Comparison of ENCODE assay signal across 14 mouse cellular contexts in genomic region chr14:79097181-79097580, GRCm38 (mm10).
A peak's percentile ranks its signal among the peaks of the same experiment; 100 is the strongest.
DNase-seq lines count a peak whose midpoint lies in the region.
"Had no signal": no experiment of that assay in that cellular context is flagged by ENCODE, and none has a peak within 500 bp of the region (broad histone marks: within the 10 kb centered on the region; RNA-seq: fewer than 3 reads in every experiment).

No protein-coding gene starts in this region.

- intact Hi-C loops in left cerebral cortex, postnatal 36 days (cut with DNase I): no loop called here

- peak; percentile 23 for DNase-seq in layer of hippocampus, adult 11-12 months (ENCODE audit: low spot score)
- DNase-seq in layer of hippocampus, adult 9-10 months (ENCODE audit: low spot score): no peak
- DNase-seq in left cerebral cortex, adult 18-20 months (ENCODE audit: low spot score in 2 of 2): peak; percentile 37 to 47
- DNase-seq in left cerebral cortex, postnatal 36 days (ENCODE audit: low spot score in 2 of 2): no peak
- DNase-seq in right cerebral cortex, adult 2 months (ENCODE audit: low spot score in 2 of 2): peak; percentile 22 to 40
- no peak for DNase-seq in right cerebral cortex, postnatal 10 days (ENCODE audit: low spot score in 2 of 2)
- DNase-seq in urinary bladder, postnatal 4 days (ENCODE audit: low spot score in 2 of 2): no peak
- DNase-seq: adrenal gland, adult 8-10 months; adrenal gland, postnatal 36 days; cerebellum, adult 11 months; cerebellum, adult 8-10 months; cerebellum, postnatal 25 days; gastrocnemius, adult 2 months; gastrocnemius, postnatal 25 days had no signal

Comparison
In these comparisons a context has a peak if more than half of its experiments do, and no peak if none do; other contexts are left out.
1. DNase-seq: peak in layer of hippocampus, adult 11-12 months (single experiment), left cerebral cortex, adult 18-20 months (2 of 2) and right cerebral cortex, adult 2 months (2 of 2); none in layer of hippocampus, adult 9-10 months (single experiment), left cerebral cortex, postnatal 36 days (0 of 2), right cerebral cortex, postnatal 10 days (0 of 2) and urinary bladder, postnatal 4 days (0 of 2).